Mouse (Mus musculus): ENCODE measurements around the gene Ntf3.

GRCm38 (mm10) chr6:126097471-126097870 lies 69.2 kb downstream of the Ntf3 start:
- TF ChIP-seq CTCF (IDR thresholded peaks at IDR 0.05; ENCODE audit: control insufficient read depth, insufficient read depth, insufficient replicate concordance, low read depth, low read length) (no peak), POLR2A (IDR thresholded peaks at IDR 0.05; ENCODE audit: control insufficient read depth, low read depth, low read length) (no peak)
